Mouse (Mus musculus) midbrain, embryonic 10.5 days (tissue): Measurements from ENCODE around the gene Pdia4. TPM values are rescaled to one million over a fixed set of nuclear protein-coding genes. Genes with fewer than 3 reads are reported as not detected.
"Not testable (repeated sequence)": the region's sequence is repeated elsewhere in the genome, so short reads cannot be mapped to it uniquely, and the experiment has no call there.

Source experiments
- DNase-seq: peaks from one replicate; pipeline ENCODE4 v3.0.0-alpha.2; 2017; ENCODE audit warnings: low spot score
- H3K27ac ChIP-seq: fragments of 300-500 bp; sonication (generic); replicated peaks from 2 replicates; pipeline ENCODE4 v1.5.1; 2016; ENCODE audit warnings: mild to moderate bottlenecking
- H3K27me3 ChIP-seq: fragments of 300-500 bp; sonication (generic); 2 replicates; pipeline ENCODE4 v1.6.1; 2016; ENCODE audit warnings: low read depth, mild to moderate bottlenecking; ENCODE audit not compliant: poor library complexity, severe bottlenecking
- H3K36me3 ChIP-seq: fragments of 300-500 bp; sonication (generic); 2 replicates; pipeline ENCODE4 v1.6.1; 2016; ENCODE audit warnings: mild to moderate bottlenecking, moderate library complexity
- H3K4me1 ChIP-seq: fragments of 300-500 bp; sonication (generic); 2 replicates; pipeline ENCODE4 v1.6.1; 2016
- H3K4me3 ChIP-seq: fragments of 300-500 bp; sonication (generic); 2 replicates; pipeline ENCODE4 v1.5.1; 2016; ENCODE audit warnings: mild to moderate bottlenecking, moderate library complexity
- H3K9me3 ChIP-seq: fragments of 300-500 bp; sonication (generic); replicated peaks from 2 replicates; pipeline ENCODE4 v1.6.1; 2016; ENCODE audit warnings: mild to moderate bottlenecking
- WGBS: fragments of 180-500 bp; shearing (Covaris S2); methylation state at CpG from one replicate; pipeline ENCODE4 v1.1.7; 2016; 5-methylcytosine and 5-hydroxymethylcytosine counted together
- polyA plus RNA-seq: library from polyadenylated mRNA; unstranded; fragments of >200 nt; fragmentation: Nextera tagmentation; extraction: Ambion mirVana; gene quantifications from 2 replicates; pipeline ENCODE4 v1.2.1, GENCODE M21; 2016

The Pdia4 gene
- polyA plus RNA-seq, result 283 and 312 TPM in 2 replicates

DNA sequence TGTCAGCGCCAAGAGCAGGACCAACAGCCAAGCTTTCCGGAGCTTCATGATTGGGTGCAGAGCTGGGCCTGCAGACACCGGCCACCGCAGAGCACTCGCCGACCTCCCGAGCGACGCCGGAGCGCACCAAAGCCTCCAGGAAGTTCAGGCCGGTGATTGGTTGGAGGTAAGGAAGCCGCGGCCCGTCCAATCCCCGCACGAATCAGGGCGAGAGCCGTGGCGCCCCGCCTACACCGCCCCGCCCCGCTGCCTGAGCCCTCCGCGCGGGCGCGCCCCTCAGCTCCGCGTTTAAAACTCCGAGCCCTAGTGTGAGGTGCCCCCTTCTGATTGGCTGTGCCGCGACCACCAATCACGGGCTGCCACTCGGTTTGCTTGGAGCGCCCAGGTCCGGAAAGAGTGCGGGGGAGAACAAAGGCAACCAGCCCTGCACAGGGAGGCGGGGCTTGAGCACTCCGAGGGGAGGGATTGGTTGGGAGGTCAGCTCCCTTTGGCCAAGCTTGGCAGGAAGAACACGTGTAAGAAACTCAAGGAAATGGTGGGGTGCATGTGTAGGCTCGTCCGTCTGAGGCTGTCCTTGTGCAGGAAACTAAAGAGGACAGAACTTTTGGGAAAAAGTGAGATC, at the start of gene Pdia4:
TSS of gene Pdia4 (minus strand) at position 174 of the 622 bp plus-strand sequence.
- peak; percentile 100 for DNase-seq
- H3K4me3 ChIP-seq, result peak within 1 kb of the TSS; percentile 82
- peak within 1 kb of the TSS; percentile 94 for H3K27ac ChIP-seq
- H3K9me3 ChIP-seq, result no peaks in the 10 kb centered on the region
- H3K27me3 ChIP-seq, result no peaks in the 10 kb centered on the region
- under 1% methylated on average over 44 of the region's 44 CpGs for WGBS
- peaks cover 33% of the 10 kb centered on the region for H3K36me3 ChIP-seq
- H3K4me1 ChIP-seq, result peaks cover 30% of the 10 kb centered on the region

DNA sequence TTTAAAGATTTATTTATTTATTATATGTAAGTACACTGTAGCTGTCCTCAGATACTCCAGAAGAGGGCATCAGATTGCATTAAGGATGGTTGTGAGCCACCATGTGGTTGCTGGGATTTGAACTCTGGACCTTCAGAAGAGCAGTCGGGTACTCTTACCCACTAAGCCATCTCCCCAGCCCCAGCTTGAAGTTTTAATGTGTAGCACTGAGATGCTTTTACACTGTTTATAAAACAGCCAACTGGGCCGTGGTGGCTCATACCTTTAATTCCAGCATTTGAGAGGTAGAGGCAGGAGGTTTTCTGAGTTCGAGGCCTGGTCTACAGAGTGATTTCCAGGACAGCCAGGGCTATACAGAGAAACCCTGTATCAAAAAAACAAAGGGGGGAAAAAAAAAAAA, 44.5 kb upstream of the Pdia4 start:
- H3K27ac ChIP-seq, H3K4me1 ChIP-seq, H3K27me3 ChIP-seq, H3K9me3 ChIP-seq, H3K4me3 ChIP-seq, DNase-seq: not testable (repeated sequence)
- WGBS, result 90% methylated on average over 3 of the region's 3 CpGs
- H3K36me3 ChIP-seq, result peaks cover 41% of the 10 kb centered on the region

DNA sequence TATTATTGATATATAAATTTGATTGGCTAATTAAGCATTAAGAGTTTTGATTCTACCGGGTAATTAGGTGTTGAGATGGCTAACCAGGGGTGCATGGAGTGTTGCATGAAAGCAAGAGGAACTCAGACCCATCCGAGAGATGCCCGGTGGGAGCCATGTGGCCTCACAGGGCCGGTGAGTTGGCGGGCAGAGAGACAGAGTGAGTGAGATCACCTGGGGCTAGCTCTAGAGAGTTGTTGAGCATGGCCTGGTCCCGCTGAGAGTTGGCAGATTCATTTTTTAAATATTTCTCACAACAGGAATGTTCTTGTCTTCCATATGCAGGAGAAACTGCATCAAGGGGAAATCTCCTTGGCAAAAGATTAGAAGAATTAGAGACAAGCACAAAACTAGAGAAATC, 44.0 kb upstream of the Pdia4 start:
- H3K9me3 ChIP-seq, result no peaks in the 10 kb centered on the region
- H3K27ac ChIP-seq, result no peak overlapping the region
- H3K4me3 ChIP-seq, result no peak overlapping the region
- no peak for DNase-seq
- peaks cover 39% of the 10 kb centered on the region for H3K36me3 ChIP-seq
- WGBS, result 93% methylated on average over 6 of the region's 6 CpGs
- no peaks in the 10 kb centered on the region for H3K27me3 ChIP-seq
- no peaks in the 10 kb centered on the region for H3K4me1 ChIP-seq

DNA sequence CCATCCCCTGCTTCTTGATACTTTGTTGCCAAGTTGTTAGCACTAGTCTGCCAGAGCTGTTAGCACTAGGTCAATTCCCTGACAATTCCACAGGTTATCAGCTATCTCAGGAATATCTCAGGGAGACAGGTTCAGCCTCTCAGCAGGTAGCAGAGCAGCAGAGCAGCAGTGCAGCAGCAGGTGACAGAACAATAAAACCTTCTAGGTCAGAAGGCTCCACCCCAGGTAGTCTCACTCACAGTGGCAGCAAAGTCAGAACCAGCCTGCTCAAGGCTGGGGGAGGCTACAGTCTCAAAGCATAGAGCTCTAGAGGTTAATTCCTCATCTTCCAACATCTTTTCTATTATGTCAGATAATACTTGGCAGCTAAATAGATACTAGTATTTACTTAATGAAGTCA, 32.5 kb upstream of the Pdia4 start:
- no peak overlapping the region for H3K4me3 ChIP-seq
- H3K4me1 ChIP-seq, result no peaks in the 10 kb centered on the region
- no peak for DNase-seq
- no peak overlapping the region for H3K27ac ChIP-seq
- no peaks in the 10 kb centered on the region for H3K27me3 ChIP-seq
- peaks cover 17% of the 10 kb centered on the region for H3K36me3 ChIP-seq
- no peaks in the 10 kb centered on the region for H3K9me3 ChIP-seq

DNA sequence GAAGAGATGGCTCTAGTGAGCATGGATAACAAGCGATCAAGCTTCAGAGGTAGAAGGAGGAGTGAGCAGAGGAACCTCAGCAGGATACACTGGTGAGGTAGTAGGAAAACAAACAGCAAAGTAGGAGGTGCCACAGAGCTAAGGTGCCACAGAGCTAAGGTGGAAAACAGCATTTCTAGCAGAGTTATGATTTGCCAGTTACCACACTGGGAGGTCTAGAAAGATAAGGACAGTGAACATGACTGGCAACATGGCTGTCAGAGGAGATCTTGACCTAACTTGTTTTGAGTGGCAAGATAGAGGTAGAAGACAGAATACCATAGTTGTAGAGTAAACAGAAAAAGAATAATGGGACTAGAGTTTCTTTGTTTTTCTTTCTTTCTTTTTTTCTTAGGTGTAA, 29.1 kb upstream of the Pdia4 start:
- no peaks in the 10 kb centered on the region for H3K27me3 ChIP-seq
- peaks cover 23% of the 10 kb centered on the region for H3K36me3 ChIP-seq
- H3K9me3 ChIP-seq, result no peaks in the 10 kb centered on the region
- H3K27ac ChIP-seq, result no peak overlapping the region
- DNase-seq, result no peak
- 92% methylated on average over 1 of the region's 1 CpGs for WGBS
- H3K4me1 ChIP-seq, result no peaks in the 10 kb centered on the region
- no peak overlapping the region for H3K4me3 ChIP-seq

DNA sequence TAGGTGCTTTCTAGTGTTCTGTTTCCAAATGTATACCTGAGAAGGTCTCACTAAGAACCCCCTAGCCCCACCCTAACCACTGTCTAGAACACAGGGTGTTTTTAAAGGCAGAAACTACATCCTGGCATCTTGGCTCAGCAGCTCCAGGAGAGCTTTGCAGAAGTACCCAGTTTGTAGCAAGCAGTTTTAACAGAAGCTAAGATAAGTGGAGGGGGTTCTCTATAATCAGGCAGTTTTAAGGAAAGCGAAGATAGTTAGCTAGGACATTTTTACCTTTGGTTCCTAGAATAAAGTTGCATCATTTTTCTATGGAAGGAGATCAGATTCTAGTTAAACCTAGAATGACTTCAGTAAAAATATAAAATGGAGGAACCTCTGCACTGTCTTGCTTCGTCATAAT, 28.6 kb upstream of the Pdia4 start:
- Histone ChIP-seq H3K9me3 (no peaks in the 10 kb centered on the region), H3K27me3 (no peaks in the 10 kb centered on the region), H3K27ac (no peak overlapping the region), H3K4me3 (no peak overlapping the region), H3K4me1 (peaks cover 4% of the 10 kb centered on the region), H3K36me3 (peaks cover 18% of the 10 kb centered on the region)
- DNase-seq, result no peak
- 92% methylated on average over 2 of the region's 2 CpGs for whole genome bisulfite sequencing

DNA sequence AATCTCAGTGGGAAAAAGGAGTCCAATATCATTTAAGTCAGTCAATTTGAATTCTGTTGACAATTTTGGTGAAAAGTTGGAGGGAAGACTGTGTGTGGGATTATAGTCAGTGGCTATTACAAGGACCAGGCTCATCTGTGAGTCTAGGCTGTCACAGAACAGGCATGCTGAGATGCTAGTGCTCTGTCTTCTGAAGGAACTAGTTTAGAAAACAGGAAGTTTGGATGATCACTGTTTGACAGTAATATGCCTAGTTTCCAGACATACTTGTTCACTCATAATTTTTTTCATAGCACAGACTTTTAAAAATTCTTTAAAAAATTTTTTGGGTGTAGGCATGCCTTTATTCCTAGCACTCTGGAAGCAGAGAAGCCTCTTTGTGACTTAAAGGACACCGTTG, 27.8 kb upstream of the Pdia4 start:
- H3K4me3 ChIP-seq, result no peak overlapping the region
- 95% methylated on average over 1 of the region's 1 CpGs for WGBS
- H3K27me3 ChIP-seq, result no peaks in the 10 kb centered on the region
- peaks cover 11% of the 10 kb centered on the region for H3K4me1 ChIP-seq
- H3K9me3 ChIP-seq, result no peaks in the 10 kb centered on the region
- no peak overlapping the region for H3K27ac ChIP-seq
- no peak for DNase-seq
- H3K36me3 ChIP-seq, result peaks cover 17% of the 10 kb centered on the region

DNA sequence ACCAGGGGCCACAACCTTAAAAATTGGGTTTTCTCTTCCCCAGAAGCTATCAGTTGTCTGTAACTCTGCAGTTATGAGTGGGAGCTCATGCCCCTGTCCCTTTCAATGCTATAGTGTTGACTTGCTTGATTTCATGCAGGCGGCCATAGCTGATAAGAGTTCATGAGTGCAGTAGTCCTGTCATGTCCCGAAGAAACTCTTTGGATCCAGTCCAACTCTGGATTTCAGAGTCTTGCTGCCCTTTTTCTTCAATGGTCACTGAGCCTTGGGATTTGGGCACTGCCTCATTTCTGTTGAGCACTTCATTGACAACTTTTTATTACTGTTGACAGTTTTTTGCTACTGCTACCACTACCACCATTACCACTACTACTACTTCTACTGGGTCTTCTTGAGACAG, 24.4 kb upstream of the Pdia4 start:
- DNase-seq, result no peak
- Histone ChIP-seq H3K4me3 (no peak overlapping the region), H3K4me1 (peaks cover 12% of the 10 kb centered on the region), H3K27ac (no peak overlapping the region), H3K9me3 (no peaks in the 10 kb centered on the region), H3K27me3 (no peaks in the 10 kb centered on the region), H3K36me3 (peaks cover 10% of the 10 kb centered on the region; the same call in 1 of the 2 replicates)
- 86% methylated on average over 2 of the region's 2 CpGs for WGBS

DNA sequence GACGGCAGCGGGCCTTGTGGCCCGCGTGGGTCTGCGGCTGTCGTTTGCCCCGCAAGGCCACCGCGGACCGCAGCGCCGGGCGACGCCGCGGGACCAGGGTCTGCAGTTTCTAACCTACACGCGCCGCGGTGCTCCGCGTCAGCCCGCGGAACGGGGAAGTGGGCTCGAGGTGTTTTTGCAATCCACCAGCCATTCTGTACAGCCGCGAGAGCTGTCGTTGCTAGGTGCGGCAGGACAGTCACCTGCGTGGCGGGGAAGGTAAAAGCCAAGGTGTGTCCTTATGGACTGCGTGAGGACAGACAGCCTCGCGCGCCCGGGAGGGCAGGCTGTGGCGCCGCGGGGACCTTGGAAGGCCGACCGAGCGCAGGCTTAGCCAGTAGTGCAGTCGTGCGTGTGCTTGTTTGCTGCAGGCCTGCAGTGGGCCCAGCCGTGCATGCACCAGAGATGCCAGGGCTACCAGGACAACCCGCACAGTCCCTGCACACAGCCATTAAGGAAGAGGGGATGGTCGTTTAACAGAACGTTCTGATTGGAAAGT, 22.8 kb upstream of the Pdia4 start:
- Histone ChIP-seq H3K27ac (peak overlapping the region; percentile 91), H3K36me3 (peaks cover 6% of the 10 kb centered on the region; the same call in 1 of the 2 replicates), H3K27me3 (no peaks in the 10 kb centered on the region), H3K4me3 (peak overlapping the region; percentile 83), H3K9me3 (no peaks in the 10 kb centered on the region), H3K4me1 (peaks cover 12% of the 10 kb centered on the region)
- WGBS, result under 1% methylated on average over 49 of the region's 49 CpGs
- peak; percentile 70 for DNase-seq

DNA sequence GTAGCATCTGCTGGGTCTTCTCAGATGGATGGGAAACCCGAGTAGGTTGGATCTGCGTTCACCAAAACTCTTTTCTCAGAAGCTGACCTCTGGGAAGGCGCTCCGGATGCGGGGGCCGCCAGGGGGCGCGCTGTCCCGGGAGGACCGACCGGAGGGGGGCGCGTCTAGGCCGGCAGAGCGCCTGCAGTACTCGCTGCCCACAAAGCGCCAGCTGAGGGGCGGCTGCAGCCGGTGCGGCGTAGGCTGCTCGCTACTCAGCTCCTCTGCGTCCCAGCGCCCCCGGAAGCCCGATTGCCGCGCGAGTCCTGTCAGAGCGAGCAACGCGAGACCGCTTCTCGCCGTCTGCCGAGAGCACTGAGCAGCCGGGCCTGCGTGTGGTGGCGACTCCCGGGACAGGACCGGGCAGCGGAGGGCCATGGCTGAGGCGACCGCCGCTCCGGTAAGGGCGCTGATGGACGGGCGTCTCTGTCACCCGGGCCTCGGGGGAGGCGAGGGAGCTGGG, 22.3 kb upstream of the Pdia4 start, which contains the start of gene Zfp398:
TSS of gene Zfp398 (plus strand) at position 180 of the 502 bp plus-strand sequence.
- peak within 1 kb of the TSS; percentile 91 for H3K27ac ChIP-seq
- peaks cover 6% of the 10 kb centered on the region; the same call in 1 of the 2 replicates for H3K36me3 ChIP-seq
- WGBS, result under 1% methylated on average over 52 of the region's 52 CpGs
- H3K27me3 ChIP-seq, result no peaks in the 10 kb centered on the region
- H3K9me3 ChIP-seq, result no peaks in the 10 kb centered on the region
- DNase-seq, result peak; percentile 95
- peak within 1 kb of the TSS; percentile 83 for H3K4me3 ChIP-seq
- H3K4me1 ChIP-seq, result peaks cover 16% of the 10 kb centered on the region

DNA sequence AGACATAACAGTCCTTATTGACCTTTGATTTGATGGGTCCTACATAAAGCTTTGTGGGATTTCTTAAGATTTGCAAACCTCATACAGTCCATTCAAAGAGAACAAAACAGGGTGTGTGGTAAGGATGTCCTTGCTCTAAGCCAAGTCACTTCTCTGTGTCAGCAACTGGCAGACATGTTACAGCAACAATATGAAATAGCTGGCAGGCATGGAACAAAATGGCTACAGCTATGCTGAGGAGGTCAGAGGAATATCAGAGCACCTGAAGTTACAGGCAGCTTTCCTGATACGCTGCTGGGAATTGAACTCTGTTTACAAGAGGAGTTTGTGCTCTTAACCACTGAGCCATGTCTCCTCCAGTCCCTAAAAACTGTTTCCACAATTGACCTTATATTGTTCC, 19.0 kb upstream of the Pdia4 start:
- Histone ChIP-seq H3K27ac (no peak overlapping the region), H3K4me3 (no peak overlapping the region), H3K9me3 (no peaks in the 10 kb centered on the region), H3K27me3 (no peaks in the 10 kb centered on the region), H3K36me3 (no peaks in the 10 kb centered on the region), H3K4me1 (peaks cover 29% of the 10 kb centered on the region)
- no peak for DNase-seq
- WGBS, result 83% methylated on average over 1 of the region's 1 CpGs

DNA sequence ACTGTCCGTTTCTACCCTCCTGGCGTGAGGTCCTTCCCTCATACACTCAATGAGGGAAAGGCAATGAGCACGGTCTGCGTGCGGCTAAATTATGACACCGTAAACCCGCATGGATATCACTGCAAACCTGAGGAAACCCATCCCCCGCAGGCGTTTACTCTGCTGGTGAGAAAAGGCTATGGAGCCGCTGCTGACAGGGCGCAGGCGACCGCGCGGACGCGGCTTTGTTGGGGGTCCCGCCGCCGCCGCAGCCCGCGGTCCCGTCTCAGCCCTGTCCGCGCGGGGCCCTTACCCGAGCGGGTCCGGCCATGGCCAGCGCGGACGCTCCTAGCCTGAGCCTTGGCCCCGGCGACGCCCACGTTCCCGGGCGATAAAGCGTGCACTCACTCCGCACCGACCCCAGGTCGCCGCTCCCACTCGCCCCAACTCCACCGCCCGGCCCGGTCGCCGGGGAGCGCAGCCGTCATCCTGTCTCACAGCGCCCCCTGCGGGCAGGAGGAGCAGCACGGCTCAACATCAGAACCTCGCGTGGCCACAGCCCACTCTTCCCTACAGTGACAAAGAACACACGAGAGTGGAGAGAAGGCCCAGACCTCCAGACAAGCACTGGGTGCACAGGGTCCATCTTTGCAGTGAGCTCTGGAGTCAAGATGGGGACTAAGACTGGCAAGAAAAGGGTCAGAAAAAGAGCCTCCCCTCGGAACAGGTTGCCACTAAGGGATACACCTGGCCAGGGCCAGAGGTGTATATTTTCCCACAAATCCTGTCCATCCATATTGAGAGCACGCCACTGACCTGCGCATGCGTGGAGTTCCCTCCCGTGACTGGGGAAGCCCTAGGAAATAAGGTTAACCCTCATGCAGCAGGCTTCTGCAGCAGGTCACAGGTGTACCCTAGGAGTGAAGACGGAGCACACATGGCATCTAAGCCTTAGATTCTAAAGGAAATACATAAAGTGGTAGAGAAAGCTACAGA, 17.2 kb upstream of the Pdia4 start, which contains the start of gene Zfp786:
TSS of gene Zfp786 (minus strand) at position 764 of the 975 bp plus-strand sequence.
- H3K9me3 ChIP-seq, result no peaks in the 10 kb centered on the region
- peaks cover 17% of the 10 kb centered on the region for H3K4me1 ChIP-seq
- peak within 1 kb of the TSS; percentile 80 for H3K4me3 ChIP-seq
- 2% methylated on average over 64 of the region's 64 CpGs for WGBS
- peaks cover 8% of the 10 kb centered on the region; the same call in 1 of the 2 replicates for H3K36me3 ChIP-seq
- H3K27me3 ChIP-seq, result no peaks in the 10 kb centered on the region
- peak; percentile 92 for DNase-seq
- H3K27ac ChIP-seq, result peak within 1 kb of the TSS; percentile 95
